Mouse (Mus musculus) granulocyte monocyte progenitor cell, adult 5-6 weeks (primary cell): ENCODE results near the gene Hoxd9. TPM values are rescaled to one million over a fixed set of nuclear protein-coding genes. Genes with fewer than 3 reads are reported as not detected.
A peak's percentile ranks its signal among the peaks of the same experiment; 100 is the strongest.

Experiments
- ATAC-seq: replicated peaks from 2 replicates; pipeline ENCODE4 v1.8.0; 2016; ENCODE audit warnings: mild to moderate bottlenecking, moderate TSS enrichment, inconsistent platforms; ENCODE audit not compliant: poor library complexity, severe bottlenecking
- total RNA-seq, 2 experiments: library from RNA; stranded (forward) in 1 of 2; stranded (reverse) in 1 of 2; fragments of 200-712, 200-1000 nt in 1 of 2; fragments of >200 nt in 1 of 2; fragmentation: Nextera tagmentation in 1 of 2; gene quantifications; 2 replicates each; pipeline ENCODE4 v1.2.3; 2014 to 2017

Hoxd9 gene
- total RNA-seq, 2 experiments from 2014 or later = not detected

GRCm38 (mm10) chr2:74741252-74741978, 43.9 kb downstream of the Hoxd9 start:
- ATAC-seq = no peak

DNA sequence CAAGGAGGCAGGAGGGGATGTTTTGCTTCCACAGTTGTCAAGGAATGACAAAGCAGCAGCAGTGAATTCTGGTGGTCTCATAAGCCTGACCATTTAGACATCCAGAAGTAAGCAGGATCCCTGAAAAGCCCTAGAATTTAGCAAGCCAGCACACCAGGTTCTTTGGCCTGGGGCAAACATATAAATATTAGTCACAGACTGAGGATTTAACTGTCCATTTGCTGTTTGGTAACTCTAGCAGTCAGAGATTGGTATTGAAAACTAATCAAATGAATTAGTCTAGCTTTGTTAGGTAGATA, 44.4 kb downstream of the Hoxd9 start:
- ATAC-seq = no peak

GRCm38 (mm10) chr2:74745540-74746297, 48.2 kb downstream of the Hoxd9 start:
- ATAC-seq = no peak

DNA sequence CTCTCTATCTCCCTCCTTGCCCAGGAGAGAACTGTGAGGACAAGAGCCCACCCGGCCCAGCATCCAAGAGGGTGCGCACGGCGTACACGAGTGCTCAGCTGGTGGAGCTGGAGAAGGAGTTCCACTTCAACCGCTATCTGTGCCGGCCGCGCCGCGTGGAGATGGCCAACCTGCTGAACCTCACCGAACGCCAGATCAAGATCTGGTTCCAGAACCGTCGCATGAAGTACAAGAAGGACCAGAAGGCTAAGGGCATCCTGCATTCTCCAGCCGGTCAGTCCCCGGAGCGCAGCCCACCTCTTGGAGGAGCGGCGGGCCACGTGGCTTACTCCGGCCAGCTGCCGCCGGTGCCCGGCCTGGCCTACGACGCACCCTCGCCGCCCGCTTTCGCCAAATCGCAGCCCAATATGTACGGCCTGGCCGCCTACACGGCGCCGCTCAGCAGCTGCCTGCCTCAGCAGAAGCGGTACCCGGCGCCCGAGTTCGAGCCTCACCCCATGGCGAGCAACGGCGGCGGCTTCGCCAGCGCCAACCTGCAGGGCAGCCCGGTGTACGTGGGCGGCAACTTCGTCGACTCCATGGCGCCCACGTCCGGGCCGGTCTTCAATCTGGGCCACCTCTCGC, 48.9 kb downstream of the Hoxd9 start:
- ATAC-seq = peak; percentile 18; the same call in 1 of the 2 replicates

DNA sequence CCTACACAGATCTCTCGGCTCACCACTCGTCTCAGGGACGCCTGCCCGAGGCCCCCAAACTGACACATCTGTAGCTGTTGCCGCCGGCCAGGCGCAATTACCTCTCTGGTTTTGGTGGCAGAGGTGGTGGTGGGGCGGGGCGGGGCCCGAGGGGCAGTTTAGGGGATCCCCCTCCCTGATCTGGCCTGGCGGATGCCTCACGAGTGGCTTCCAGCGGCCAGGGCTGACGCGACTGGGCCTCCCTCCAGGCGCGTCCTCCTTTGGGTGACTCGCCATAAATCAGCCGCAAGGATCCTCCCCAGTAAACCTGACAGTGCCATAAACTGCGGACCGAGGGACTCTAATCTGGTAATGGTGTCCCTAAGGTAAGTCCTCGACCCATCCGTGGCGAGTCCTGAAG, 49.5 kb downstream of the Hoxd9 start:
- no peak for ATAC-seq

GRCm38 (mm10) chr2:74747661-74748141, 50.2 kb downstream of the Hoxd9 start:
- no peak for ATAC-seq

- no peak for ATAC-seq
Measured at GRCm38 (mm10) chr2:74748436-74748995, 51.0 kb downstream of the Hoxd9 start.

- peak; percentile 46 for ATAC-seq
Measured at GRCm38 (mm10) chr2:74749337-74750121, 52.0 kb downstream of the Hoxd9 start.

Other genes with a start within 250 kb of the Hoxd9 start
- 21.6 and 38.0 TPM in 2 replicates for gene Lnpk, start 118.3 kb upstream of the Hoxd9 start, total RNA-seq (2014; fragmentation: Nextera tagmentation)
- gene Lnpk, start 118.3 kb upstream of the Hoxd9 start, total RNA-seq (2017) = 52.6 and 53.5 TPM in 2 replicates
- not detected in 2 replicates for gene Evx2, start 38.2 kb upstream of the Hoxd9 start, total RNA-seq (2014; fragmentation: Nextera tagmentation)
- gene Evx2, start 38.2 kb upstream of the Hoxd9 start, total RNA-seq (2017) = not detected in 2 replicates
- gene Hoxd13, start 29.4 kb upstream of the Hoxd9 start, total RNA-seq (2014; fragmentation: Nextera tagmentation) = not detected in 2 replicates
- not detected in 2 replicates for gene Hoxd13, start 29.4 kb upstream of the Hoxd9 start, total RNA-seq (2017)
- not detected in 2 replicates for gene Hoxd12, start 22.7 kb upstream of the Hoxd9 start, total RNA-seq (2014; fragmentation: Nextera tagmentation)
- gene Hoxd12, start 22.7 kb upstream of the Hoxd9 start, total RNA-seq (2017) = not detected in 2 replicates
- gene Hoxd11, start 18.2 kb upstream of the Hoxd9 start, total RNA-seq (2014; fragmentation: Nextera tagmentation) = not detected in 2 replicates
- gene Hoxd11, start 18.2 kb upstream of the Hoxd9 start, total RNA-seq (2017) = not detected in 2 replicates
- gene Hoxd10, start 5.8 kb upstream of the Hoxd9 start, total RNA-seq (2014; fragmentation: Nextera tagmentation) = not detected in 2 replicates
- gene Hoxd10, start 5.8 kb upstream of the Hoxd9 start, total RNA-seq (2017) = not detected in 2 replicates
- gene Hoxd8, start 6.9 kb downstream of the Hoxd9 start, total RNA-seq (2014; fragmentation: Nextera tagmentation) = not detected in 2 replicates
- not detected in 2 replicates for gene Hoxd8, start 6.9 kb downstream of the Hoxd9 start, total RNA-seq (2017)
- gene Hoxd3, start 14.2 kb downstream of the Hoxd9 start, total RNA-seq (2014; fragmentation: Nextera tagmentation) = not detected in 2 replicates
- not detected in 2 replicates for gene Hoxd3, start 14.2 kb downstream of the Hoxd9 start, total RNA-seq (2017)
- gene Hoxd4, start 14.2 kb downstream of the Hoxd9 start, total RNA-seq (2014; fragmentation: Nextera tagmentation) = not detected in 2 replicates
- not detected in 2 replicates for gene Hoxd4, start 14.2 kb downstream of the Hoxd9 start, total RNA-seq (2017)
- not detected in 2 replicates for gene Gm28230, start 29.0 kb downstream of the Hoxd9 start, total RNA-seq (2014; fragmentation: Nextera tagmentation)
- not detected in 2 replicates for gene Gm28230, start 29.0 kb downstream of the Hoxd9 start, total RNA-seq (2017)
- not detected in 2 replicates for gene Hoxd1, start 65.3 kb downstream of the Hoxd9 start, total RNA-seq (2014; fragmentation: Nextera tagmentation)
- not detected in 2 replicates for gene Hoxd1, start 65.3 kb downstream of the Hoxd9 start, total RNA-seq (2017)
- gene Mtx2, start 128.1 kb downstream of the Hoxd9 start, total RNA-seq (2014; fragmentation: Nextera tagmentation) = 48.7 and 52.4 TPM in 2 replicates
- gene Mtx2, start 128.1 kb downstream of the Hoxd9 start, total RNA-seq (2017) = 33.7 and 34.5 TPM in 2 replicates